Mouse (Mus musculus): Measurements from ENCODE around the gene Psme4. TPM values are rescaled to one million over a fixed set of nuclear protein-coding genes. Genes with fewer than 3 reads are reported as not detected.

The Psme4 gene
- polyA plus RNA-seq, 1 experiment from 2014 or later = 22.4 TPM

- Histone ChIP-seq H3K27me3 (no peaks in the 10 kb centered on the region; the same call in 1 of the 2 replicates), H3K27ac (no peak overlapping the region), H3K4me3 (no peak overlapping the region), H3K9me3 (no peaks in the 10 kb centered on the region), H3K4me1 (no peaks in the 10 kb centered on the region), H3K4me2 (replicated peaks) (no peak overlapping the region), H3K9ac (no peak overlapping the region), H3K36me3 (no peaks in the 10 kb centered on the region)
- ATAC-seq (ENCODE audit: low FRiP score, low read depth) = no peak
- 74% methylated on average over 1 of the region's 1 CpGs for WGBS
Measured at GRCm38 (mm10) chr11:30761891-30762290, 9.6 kb upstream of the Psme4 start.

- 82% methylated on average over 1 of the region's 1 CpGs for WGBS
- Histone ChIP-seq H3K4me3 (no peak overlapping the region), H3K27me3 (no peaks in the 10 kb centered on the region), H3K4me1 (no peaks in the 10 kb centered on the region), H3K27ac (no peak overlapping the region), H3K9ac (no peak overlapping the region), H3K9me3 (no peaks in the 10 kb centered on the region), H3K4me2 (replicated peaks) (no peak overlapping the region), H3K36me3 (no peaks in the 10 kb centered on the region)
- no peak for ATAC-seq (ENCODE audit: low FRiP score, low read depth)
Measured at GRCm38 (mm10) chr11:30765076-30765475, 6.5 kb upstream of the Psme4 start.

GRCm38 (mm10) chr11:30770817-30771216 lies 709 bp upstream of the Psme4 start:
- peak overlapping the region; percentile 96 for H3K9ac ChIP-seq
- H3K9me3 ChIP-seq = no peaks in the 10 kb centered on the region
- no peaks in the 10 kb centered on the region for H3K36me3 ChIP-seq
- no peak for ATAC-seq (ENCODE audit: low FRiP score, low read depth)
- peaks cover 7% of the 10 kb centered on the region for H3K4me1 ChIP-seq
- peak overlapping the region; percentile 73 for H3K4me2 ChIP-seq (replicated peaks)
- WGBS = 83% methylated on average over 3 of the region's 3 CpGs
- H3K4me3 ChIP-seq = peak overlapping the region; percentile 96
- H3K27me3 ChIP-seq = no peaks in the 10 kb centered on the region
- no peak overlapping the region; the same call in 1 of the 2 replicates for H3K27ac ChIP-seq

- WGBS = under 1% methylated on average over 56 of the region's 64 CpGs
- peak overlapping the region; percentile 95 for H3K27ac ChIP-seq
- no peaks in the 10 kb centered on the region for H3K36me3 ChIP-seq
- H3K9me3 ChIP-seq = no peaks in the 10 kb centered on the region
- H3K4me2 ChIP-seq (replicated peaks) = peak overlapping the region; percentile 73
- H3K9ac ChIP-seq = peak overlapping the region; percentile 96
- ATAC-seq (ENCODE audit: low FRiP score, low read depth) = peak; percentile 79
- no peaks in the 10 kb centered on the region for H3K27me3 ChIP-seq
- peaks cover 7% of the 10 kb centered on the region for H3K4me1 ChIP-seq
- H3K4me3 ChIP-seq = peak overlapping the region; percentile 96
Measured at GRCm38 (mm10) chr11:30771904-30772581, 517 bp downstream of the Psme4 start.

GRCm38 (mm10) chr11:30772777-30773417 lies 1.4 kb downstream of the Psme4 start:
- H3K4me1 ChIP-seq = peaks cover 11% of the 10 kb centered on the region
- H3K27ac ChIP-seq = no peak overlapping the region; the same call in 1 of the 2 replicates
- WGBS = 4% methylated on average over 21 of the region's 21 CpGs
- peak overlapping the region; percentile 96 for H3K9ac ChIP-seq
- peak overlapping the region; percentile 96 for H3K4me3 ChIP-seq
- H3K36me3 ChIP-seq = no peaks in the 10 kb centered on the region
- no peaks in the 10 kb centered on the region for H3K27me3 ChIP-seq
- no peak for ATAC-seq (ENCODE audit: low FRiP score, low read depth)
- peak overlapping the region; percentile 73 for H3K4me2 ChIP-seq (replicated peaks)
- H3K9me3 ChIP-seq = no peaks in the 10 kb centered on the region

- no peaks in the 10 kb centered on the region for H3K27me3 ChIP-seq
- H3K4me3 ChIP-seq = no peak overlapping the region
- H3K27ac ChIP-seq = no peak overlapping the region
- H3K9me3 ChIP-seq = no peaks in the 10 kb centered on the region
- H3K4me2 ChIP-seq (replicated peaks) = no peak overlapping the region
- 81% methylated on average over 1 of the region's 1 CpGs for WGBS
- no peak overlapping the region for H3K9ac ChIP-seq
- H3K36me3 ChIP-seq = no peaks in the 10 kb centered on the region
- peaks cover 20% of the 10 kb centered on the region for H3K4me1 ChIP-seq
- ATAC-seq (ENCODE audit: low FRiP score, low read depth) = no peak
Measured at GRCm38 (mm10) chr11:30774638-30775037, 3.1 kb downstream of the Psme4 start.

- no peak overlapping the region for H3K27ac ChIP-seq
- no peaks in the 10 kb centered on the region for H3K27me3 ChIP-seq
- peaks cover 20% of the 10 kb centered on the region for H3K4me1 ChIP-seq
- no peaks in the 10 kb centered on the region for H3K9me3 ChIP-seq
- no peak overlapping the region for H3K4me3 ChIP-seq
- H3K9ac ChIP-seq = no peak overlapping the region
- 84% methylated on average over 4 of the region's 4 CpGs for WGBS
- ATAC-seq (ENCODE audit: low FRiP score, low read depth) = 0 out of 2 replicates have a peak, but pooled peaks have one; percentile 9
- H3K4me2 ChIP-seq (replicated peaks) = no peak overlapping the region
- H3K36me3 ChIP-seq = no peaks in the 10 kb centered on the region
Measured at GRCm38 (mm10) chr11:30777498-30777897, 6.0 kb downstream of the Psme4 start.

GRCm38 (mm10) chr11:30780893-30781292 lies 9.4 kb downstream of the Psme4 start:
- Histone ChIP-seq H3K9ac (no peak overlapping the region), H3K9me3 (no peaks in the 10 kb centered on the region), H3K4me1 (peaks cover 12% of the 10 kb centered on the region; the same call in 1 of the 2 replicates), H3K4me2 (replicated peaks) (no peak overlapping the region), H3K27me3 (no peaks in the 10 kb centered on the region), H3K4me3 (no peak overlapping the region), H3K27ac (no peak overlapping the region), H3K36me3 (no peaks in the 10 kb centered on the region)
- WGBS = 75% methylated on average over 2 of the region's 2 CpGs
- no peak for ATAC-seq (ENCODE audit: low FRiP score, low read depth)

- Histone ChIP-seq H3K4me3 (no peak overlapping the region), H3K9ac (no peak overlapping the region), H3K4me1 (peaks cover 12% of the 10 kb centered on the region; the same call in 1 of the 2 replicates), H3K4me2 (replicated peaks) (no peak overlapping the region), H3K9me3 (no peaks in the 10 kb centered on the region), H3K27me3 (no peaks in the 10 kb centered on the region), H3K27ac (no peak overlapping the region), H3K36me3 (no peaks in the 10 kb centered on the region)
- ATAC-seq (ENCODE audit: low FRiP score, low read depth) = no peak
- 73% methylated on average over 1 of the region's 1 CpGs for WGBS
Measured at GRCm38 (mm10) chr11:30781612-30782011, 10.1 kb downstream of the Psme4 start.

- no peaks in the 10 kb centered on the region for H3K9me3 ChIP-seq
- no peak overlapping the region for H3K4me3 ChIP-seq
- ATAC-seq (ENCODE audit: low FRiP score, low read depth) = no peak
- no peak overlapping the region for H3K9ac ChIP-seq
- H3K4me2 ChIP-seq (replicated peaks) = no peak overlapping the region
- WGBS = 67% methylated on average over 3 of the region's 3 CpGs
- no peaks in the 10 kb centered on the region for H3K4me1 ChIP-seq
- H3K36me3 ChIP-seq = no peaks in the 10 kb centered on the region
- H3K27ac ChIP-seq = no peak overlapping the region
- no peaks in the 10 kb centered on the region for H3K27me3 ChIP-seq
Measured at GRCm38 (mm10) chr11:30785497-30785896, 14.0 kb downstream of the Psme4 start.

GRCm38 (mm10) chr11:30786230-30786983 lies 14.9 kb downstream of the Psme4 start:
- no peaks in the 10 kb centered on the region for H3K27me3 ChIP-seq
- 90% methylated on average over 7 of the region's 7 CpGs for WGBS
- H3K4me1 ChIP-seq = no peaks in the 10 kb centered on the region
- no peak overlapping the region for H3K9ac ChIP-seq
- ATAC-seq (ENCODE audit: low FRiP score, low read depth) = no peak
- H3K9me3 ChIP-seq = no peaks in the 10 kb centered on the region
- no peak overlapping the region for H3K4me2 ChIP-seq (replicated peaks)
- H3K4me3 ChIP-seq = no peak overlapping the region
- H3K27ac ChIP-seq = no peak overlapping the region
- no peaks in the 10 kb centered on the region for H3K36me3 ChIP-seq

GRCm38 (mm10) chr11:30792680-30793079 lies 21.2 kb downstream of the Psme4 start:
- Histone ChIP-seq H3K9ac (no peak overlapping the region), H3K27me3 (no peaks in the 10 kb centered on the region), H3K36me3 (peaks cover 28% of the 10 kb centered on the region), H3K4me1 (no peaks in the 10 kb centered on the region), H3K9me3 (no peaks in the 10 kb centered on the region), H3K4me2 (replicated peaks) (no peak overlapping the region), H3K27ac (no peak overlapping the region), H3K4me3 (no peak overlapping the region)
- 95% methylated on average over 7 of the region's 7 CpGs for WGBS
- no peak for ATAC-seq (ENCODE audit: low FRiP score, low read depth)
